Mouse (Mus musculus) monocyte, adult 2 months (primary cell): Measurements from ENCODE around the gene Nfix.

Experiments used
- DNase-seq, 2 experiments: peaks; one replicate each; pipeline ENCODE4 v3.0.0; 2022; ENCODE audit warnings: low spot score in 2 of 2, low read depth in 1 of 2

Gene Nfix

GRCm38 (mm10) chr8:84740895-84741843, 59.0 kb downstream of the Nfix start:
- DNase-seq, result no peak

- no peak for DNase-seq
Observed at GRCm38 (mm10) chr8:84739401-84739742, 60.8 kb downstream of the Nfix start.

- DNase-seq, result no peak
Observed at GRCm38 (mm10) chr8:84738715-84739400, 61.3 kb downstream of the Nfix start.

- DNase-seq, result no peak
Observed at GRCm38 (mm10) chr8:84738266-84738665, 61.9 kb downstream of the Nfix start.

GRCm38 (mm10) chr8:84737608-84738007, 62.5 kb downstream of the Nfix start:
- DNase-seq, result peak; percentile 45 to 78

GRCm38 (mm10) chr8:84736521-84736920, 63.6 kb downstream of the Nfix start:
- DNase-seq, result no peak

- DNase-seq, result no peak
Observed at GRCm38 (mm10) chr8:84735597-84735996, 64.5 kb downstream of the Nfix start.

- DNase-seq, result no peak
Observed at GRCm38 (mm10) chr8:84734680-84735079, 65.5 kb downstream of the Nfix start.

- no peak for DNase-seq
Observed at GRCm38 (mm10) chr8:84733959-84734358, 66.2 kb downstream of the Nfix start.

GRCm38 (mm10) chr8:84732996-84733395, 67.1 kb downstream of the Nfix start:
- DNase-seq, result no peak

GRCm38 (mm10) chr8:84732545-84732944, 67.6 kb downstream of the Nfix start:
- DNase-seq, result no peak

- no peak for DNase-seq
Observed at GRCm38 (mm10) chr8:84731371-84732177, 68.6 kb downstream of the Nfix start.

- no peak for DNase-seq
Observed at GRCm38 (mm10) chr8:84730541-84731370, 69.4 kb downstream of the Nfix start.

- DNase-seq, result no peak
Observed at GRCm38 (mm10) chr8:84729921-84730362, 70.2 kb downstream of the Nfix start.

- no peak for DNase-seq
Observed at GRCm38 (mm10) chr8:84728474-84728873, 71.7 kb downstream of the Nfix start.

- peak in 1 of 2 experiments; percentile 26 for DNase-seq
Observed at GRCm38 (mm10) chr8:84725941-84726259, 74.2 kb downstream of the Nfix start.

GRCm38 (mm10) chr8:84725246-84725940, 74.8 kb downstream of the Nfix start:
- no peak for DNase-seq

GRCm38 (mm10) chr8:84724683-84725082, 75.5 kb downstream of the Nfix start:
- DNase-seq, result no peak

- DNase-seq, result no peak
Observed at GRCm38 (mm10) chr8:84723571-84723900, 76.6 kb downstream of the Nfix start.
